Mouse (Mus musculus) bone marrow macrophage, adult 2 months (primary cell): Measurements from ENCODE around the gene Lnx2. TPM values are rescaled to one million over a fixed set of nuclear protein-coding genes. Genes with fewer than 3 reads are reported as not detected.
A peak's percentile ranks its signal among the peaks of the same experiment; 100 is the strongest.

Source experiments
- H3K27ac ChIP-seq: 2 replicates; pipeline ENCODE4 v1.5.1; 2012; ENCODE audit warnings: low read depth, low read length; ENCODE audit not compliant: insufficient read depth
- H3K4me1 ChIP-seq: 2 replicates; pipeline ENCODE4 v1.6.1; 2012; ENCODE audit warnings: low read length; ENCODE audit not compliant: control insufficient read depth, insufficient read depth
- H3K4me3 ChIP-seq: 2 replicates; pipeline ENCODE4 v1.5.1; 2012; ENCODE audit warnings: mild to moderate bottlenecking, low read length, moderate library complexity; ENCODE audit not compliant: insufficient read depth
- CTCF ChIP-seq: IDR thresholded peaks from 2 replicates; pipeline ENCODE4 v1.5.1; 2012; ENCODE audit warnings: low read depth, mild to moderate bottlenecking, low read length, moderate library complexity
- POLR2A ChIP-seq: IDR thresholded peaks from 2 replicates; pipeline ENCODE4 v1.6.1; 2012; ENCODE audit warnings: mild to moderate bottlenecking, low read depth, low read length, borderline replicate concordance
- polyA plus RNA-seq: library from polyadenylated mRNA; stranded (reverse); fragments of >200 nt; gene quantifications from 2 replicates; pipeline ENCODE4 v1.2.4, GENCODE M21; 2012; ENCODE audit not compliant: missing spikeins, insufficient read depth, insufficient read length

Gene Lnx2
- polyA plus RNA-seq, 1 experiment = 7.4 TPM

DNA sequence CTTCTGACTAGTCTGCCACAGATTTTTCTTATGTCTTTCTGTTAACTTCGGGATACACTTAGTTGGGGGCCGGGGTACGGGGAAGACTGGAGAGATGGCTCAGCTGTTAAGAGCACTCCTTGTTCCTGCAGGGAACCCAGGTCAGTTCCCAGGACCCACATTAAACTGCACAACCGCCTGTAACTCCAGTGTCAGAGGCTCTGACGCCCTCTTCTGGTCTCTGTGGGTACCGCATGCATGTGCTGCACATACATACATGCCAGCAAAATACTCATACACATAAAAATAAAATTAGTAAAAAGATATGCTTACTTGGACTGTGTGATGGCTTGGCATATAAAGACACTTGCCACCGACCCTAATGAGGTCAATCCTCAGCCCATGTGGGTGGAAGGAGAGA, 79.6 kb downstream of the Lnx2 start:
- H3K4me1 ChIP-seq = no peaks in the 10 kb centered on the region
- no peak for TF ChIP-seq POLR2A
- no peak for TF ChIP-seq CTCF
- H3K4me3 ChIP-seq = no peak overlapping the region
- no peak overlapping the region for H3K27ac ChIP-seq

DNA sequence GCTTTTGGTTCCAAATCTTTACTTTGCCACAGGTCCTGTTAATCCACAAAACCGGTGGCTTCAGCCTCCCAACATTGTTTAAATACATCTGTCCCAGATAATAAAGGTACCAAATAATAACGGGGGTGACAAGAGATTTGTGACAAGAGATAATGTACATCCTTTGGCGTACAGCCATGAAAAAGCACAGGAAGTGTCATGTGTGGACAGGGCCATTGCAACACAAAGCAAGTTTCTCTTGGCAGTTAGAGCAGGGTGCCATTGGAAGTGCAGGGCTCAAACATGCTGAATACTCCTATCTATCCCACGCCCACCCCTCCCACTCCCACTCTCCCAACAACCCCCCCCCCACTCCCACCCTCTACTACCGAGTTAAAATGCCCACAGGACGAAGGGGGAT, 81.4 kb downstream of the Lnx2 start:
- no peaks in the 10 kb centered on the region for H3K4me1 ChIP-seq
- H3K4me3 ChIP-seq = no peak overlapping the region
- no peak overlapping the region for H3K27ac ChIP-seq
- no peak for TF ChIP-seq CTCF
- no peak for TF ChIP-seq POLR2A

DNA sequence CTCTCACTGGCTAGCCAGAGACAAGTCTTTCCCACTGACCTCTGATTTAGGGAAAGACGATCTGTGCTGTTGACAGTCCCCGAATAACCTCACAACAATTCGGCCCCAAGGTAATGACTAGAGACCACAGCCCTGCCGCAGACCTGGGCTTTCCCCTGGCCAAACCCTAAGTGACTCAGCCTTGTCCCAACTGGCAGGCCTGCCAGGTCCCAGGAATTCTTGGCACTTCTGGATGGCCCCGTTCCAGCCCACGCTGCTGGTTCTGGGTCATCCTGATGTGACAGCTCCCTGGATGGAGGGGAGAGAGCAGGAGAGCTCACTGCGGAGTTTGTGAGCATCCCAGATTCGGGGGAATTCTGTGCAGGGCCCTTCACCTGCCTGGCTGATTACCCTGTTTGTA, 82.9 kb downstream of the Lnx2 start:
- H3K4me3 ChIP-seq = no peak overlapping the region
- no peak for TF ChIP-seq CTCF
- TF ChIP-seq POLR2A = no peak
- no peak overlapping the region for H3K27ac ChIP-seq
- no peaks in the 10 kb centered on the region for H3K4me1 ChIP-seq

DNA sequence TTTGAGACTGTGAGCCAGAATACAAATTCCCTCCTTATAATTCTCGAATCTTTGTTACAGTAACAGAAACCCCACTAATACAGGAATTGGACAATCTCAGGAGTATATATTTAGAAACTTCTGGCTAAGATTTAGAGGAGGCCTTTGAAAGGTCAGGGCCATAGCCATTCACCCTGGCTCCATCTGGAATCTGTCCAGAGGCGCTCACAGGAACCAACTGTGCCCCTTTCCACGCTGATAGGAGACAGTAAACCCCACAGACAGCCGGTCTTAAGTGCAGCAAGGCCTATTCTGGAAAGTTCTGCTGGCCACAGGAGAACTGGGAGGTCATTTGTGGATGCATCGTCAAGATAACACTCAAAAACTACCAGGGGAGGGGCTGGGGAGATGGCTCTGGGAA, 87.3 kb downstream of the Lnx2 start:
- no peak overlapping the region for H3K27ac ChIP-seq
- H3K4me1 ChIP-seq = no peaks in the 10 kb centered on the region
- H3K4me3 ChIP-seq = no peak overlapping the region
- no peak for TF ChIP-seq CTCF
- no peak for TF ChIP-seq POLR2A

DNA sequence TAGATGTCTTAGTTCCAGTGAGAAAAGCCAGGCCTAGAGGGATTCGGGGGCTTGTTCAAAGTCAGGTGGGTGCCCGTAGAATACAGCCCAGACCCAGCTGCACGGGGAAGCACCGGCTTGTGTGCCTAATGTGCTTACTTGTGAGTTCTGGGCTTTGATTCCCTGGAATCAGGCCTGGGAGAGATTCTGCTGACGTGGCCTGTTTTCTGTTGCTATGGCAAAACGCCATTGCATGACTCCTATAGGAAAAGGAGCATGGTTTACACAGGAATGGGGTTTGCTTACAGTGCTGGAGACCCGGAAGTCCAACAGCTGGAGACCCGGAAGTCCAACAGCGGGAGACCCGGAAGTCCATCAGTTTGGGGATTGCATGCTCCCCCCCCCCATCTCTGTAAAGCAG, 88.8 kb downstream of the Lnx2 start:
- TF ChIP-seq CTCF (no peak), POLR2A (no peak)
- no peaks in the 10 kb centered on the region for H3K4me1 ChIP-seq

DNA sequence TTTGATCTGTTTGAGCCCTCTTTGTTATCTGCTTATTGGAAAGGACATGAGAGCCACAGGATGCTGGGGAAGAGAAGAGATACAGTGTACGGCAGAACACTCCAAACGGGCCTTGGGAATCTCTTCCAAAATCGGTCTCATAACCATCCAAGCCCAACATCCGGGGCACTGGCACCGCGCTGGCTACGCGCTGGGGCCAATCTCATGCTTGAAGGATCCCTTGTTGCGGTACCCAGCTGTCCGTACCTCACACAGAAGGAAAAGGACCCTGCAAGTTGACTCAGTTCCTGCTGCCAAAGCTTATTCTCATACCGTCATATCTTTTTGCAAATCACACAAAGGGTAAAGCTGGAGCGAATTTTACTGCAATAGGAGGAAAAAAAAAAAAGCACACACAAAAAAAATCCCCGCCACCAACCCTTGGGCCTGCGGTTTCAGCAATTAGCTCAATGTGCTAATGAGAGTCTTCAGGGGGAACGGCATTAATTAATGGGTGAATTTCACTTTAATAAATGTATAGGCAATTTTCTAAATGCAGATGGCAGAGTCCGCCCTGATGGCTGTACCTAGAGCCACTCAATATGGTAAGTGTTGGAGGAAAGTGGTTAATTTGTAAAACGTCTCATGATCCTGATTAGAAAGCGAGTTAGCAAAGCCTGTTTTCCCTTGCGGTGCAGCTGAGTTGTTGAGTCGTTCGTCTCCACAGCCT, 90.5 kb downstream of the Lnx2 start:
- Histone ChIP-seq H3K27ac (no peak overlapping the region), H3K4me1 (no peaks in the 10 kb centered on the region), H3K4me3 (no peak overlapping the region)
- no peak for TF ChIP-seq POLR2A
- TF ChIP-seq CTCF = no peak

More for the DNA sequence above, 88.8 kb downstream of the Lnx2 start:
- Histone ChIP-seq H3K4me3 (no peak overlapping the region), H3K27ac (no peak overlapping the region)

DNA sequence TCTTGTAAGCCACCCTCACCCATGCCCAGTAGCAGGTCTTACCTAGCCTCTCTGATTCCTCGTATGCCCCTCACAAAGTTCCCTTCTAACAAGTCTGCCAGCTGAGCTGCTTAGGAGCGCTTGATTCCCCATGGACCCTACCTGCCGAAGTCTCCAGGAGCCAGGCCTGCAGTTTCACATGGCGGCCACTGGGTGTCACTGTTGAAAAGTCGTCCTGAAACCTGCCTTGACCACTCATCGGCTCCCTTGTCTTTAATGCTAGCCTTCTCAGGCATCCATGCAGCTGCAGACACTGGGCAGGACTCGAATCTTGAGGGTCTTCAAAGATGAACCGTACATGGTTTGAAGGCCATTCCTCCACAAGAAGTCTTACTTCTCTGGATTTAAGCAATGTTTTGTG, 93.2 kb downstream of the Lnx2 start:
- no peak overlapping the region for H3K27ac ChIP-seq
- TF ChIP-seq POLR2A (no peak), CTCF (peak; percentile 68)
- no peaks in the 10 kb centered on the region for H3K4me1 ChIP-seq
- H3K4me3 ChIP-seq = no peak overlapping the region

DNA sequence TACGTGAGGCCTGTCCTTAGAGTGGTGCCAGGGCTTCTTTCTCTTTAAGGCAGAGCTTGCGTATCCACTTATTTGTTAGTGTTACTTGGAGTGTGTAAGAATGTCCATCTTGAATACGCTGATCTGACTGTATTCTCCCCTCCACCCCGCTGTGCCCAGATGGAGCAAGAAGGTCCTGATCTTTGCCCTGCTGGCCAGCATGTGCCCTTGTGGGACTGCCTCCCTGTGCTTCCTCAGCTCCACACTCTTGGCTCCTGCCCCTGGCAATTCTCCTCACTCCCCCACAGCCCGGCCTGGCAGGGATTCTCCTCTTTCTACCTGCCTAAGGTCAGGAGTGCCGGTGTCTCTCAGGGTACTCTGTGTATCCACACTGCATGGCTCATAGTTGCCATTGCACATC, 95.0 kb downstream of the Lnx2 start:
- no peak overlapping the region for H3K27ac ChIP-seq
- no peaks in the 10 kb centered on the region for H3K4me1 ChIP-seq
- no peak overlapping the region for H3K4me3 ChIP-seq
- TF ChIP-seq POLR2A (no peak), CTCF (no peak)

DNA sequence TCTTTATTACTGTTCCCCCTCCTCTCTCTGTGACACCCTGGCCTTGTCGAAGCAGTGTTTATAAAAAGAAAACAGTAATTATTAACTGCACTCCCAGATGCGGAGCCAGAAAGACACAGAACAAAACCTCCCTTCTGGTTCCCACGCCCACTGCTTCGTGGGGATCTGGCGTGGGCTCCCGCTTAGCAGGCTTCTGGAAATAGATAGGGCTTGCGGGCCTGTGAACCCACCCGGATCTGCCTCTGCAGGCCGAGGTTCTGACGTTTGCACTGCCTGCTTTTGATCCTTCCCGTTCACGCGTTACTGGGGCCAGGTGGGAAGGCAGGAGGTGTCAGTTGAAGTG, 101.6 kb downstream of the Lnx2 start:
- TF ChIP-seq CTCF (no peak), POLR2A (no peak)
- Histone ChIP-seq H3K27ac (no peak overlapping the region), H3K4me3 (no peak overlapping the region), H3K4me1 (no peaks in the 10 kb centered on the region)

DNA sequence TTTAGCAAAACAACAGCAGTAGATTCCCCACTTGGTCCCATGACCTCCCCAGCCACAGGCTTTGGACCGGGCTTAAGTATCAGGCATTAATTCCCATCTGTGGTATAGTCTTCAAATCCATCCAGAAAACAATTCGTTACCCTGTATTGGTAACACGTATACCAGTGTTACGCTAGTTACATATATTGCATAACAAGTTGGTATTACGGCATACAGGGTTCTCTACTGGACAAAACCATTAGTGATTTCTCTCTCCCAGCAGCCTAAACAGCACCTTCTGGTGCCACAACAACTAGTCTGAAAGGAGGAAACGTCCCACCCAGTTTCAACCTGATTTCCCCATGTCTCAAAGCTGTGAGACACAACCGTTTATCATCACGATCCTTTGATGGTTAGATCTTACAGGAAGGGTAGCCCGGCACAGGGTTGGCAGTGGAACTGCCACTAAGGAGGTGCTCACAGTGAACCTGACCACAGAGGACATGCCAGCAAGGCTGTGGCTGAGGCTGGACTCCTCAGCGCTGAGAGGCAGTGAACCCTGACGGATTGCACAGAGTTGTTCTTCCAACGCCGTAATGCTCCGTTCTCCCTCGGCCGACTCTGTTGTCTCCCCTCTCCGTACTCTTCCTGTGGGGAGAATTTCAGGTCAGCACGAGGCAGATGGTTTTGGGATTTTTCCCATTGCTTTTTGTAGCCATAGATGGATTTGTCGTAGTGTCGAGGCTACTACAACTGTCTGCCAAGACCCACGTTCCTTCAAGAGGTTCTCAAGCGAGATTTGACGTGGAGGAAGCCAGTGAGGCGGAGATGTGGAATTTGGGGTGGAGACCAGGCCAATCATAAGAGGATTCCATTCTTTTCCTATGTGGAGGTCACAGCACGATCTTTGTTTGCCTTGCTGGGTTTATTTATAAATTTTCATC, 102.3 kb downstream of the Lnx2 start:
- Histone ChIP-seq H3K27ac (no peak overlapping the region), H3K4me1 (no peaks in the 10 kb centered on the region), H3K4me3 (no peak overlapping the region)
- TF ChIP-seq POLR2A (no peak), CTCF (no peak)
